Mouse (Mus musculus) layer of hippocampus, adult 18-20 months (tissue): Measurements from ENCODE around the gene Nxn. TPM values are rescaled to one million over a fixed set of nuclear protein-coding genes. Genes with fewer than 3 reads are reported as not detected.

Experiments
- DNase-seq, 2 experiments: peaks; one replicate each; pipeline ENCODE4 v3.0.0; 2022; ENCODE audit warnings: low spot score in 2 of 2
- total RNA-seq, 2 experiments: library from RNA; stranded (reverse); gene quantifications; 2 replicates each; pipeline ENCODE4 v1.2.3; 2021

Nxn gene
- total RNA-seq, 2 experiments from 2014 or later, result 10.1 to 12.4 TPM

DNA sequence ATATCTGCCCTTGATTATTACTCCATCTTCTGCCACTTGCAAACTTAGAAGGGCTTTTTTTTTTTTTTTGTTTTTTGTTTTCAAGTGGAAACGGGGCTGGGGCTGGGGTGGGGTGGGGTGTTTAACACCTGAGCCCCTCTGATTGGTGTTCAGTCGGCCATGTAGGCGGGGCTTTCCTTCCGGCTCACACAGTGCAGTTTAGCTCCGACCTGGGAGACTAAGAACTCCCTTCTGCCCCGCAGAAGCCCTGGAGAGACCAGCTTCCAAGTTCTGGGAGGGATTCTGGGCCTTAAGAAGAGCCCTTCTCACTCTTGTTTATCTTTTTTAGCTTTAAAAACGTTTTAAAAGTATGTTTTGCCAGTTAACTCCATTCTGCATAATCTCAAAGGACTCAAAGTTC lies 61.2 kb downstream of the Nxn start:
- no peak for DNase-seq

- DNase-seq, result no peak
Measured at GRCm38 (mm10) chr11:76337236-76337635, 61.7 kb downstream of the Nxn start.

DNA sequence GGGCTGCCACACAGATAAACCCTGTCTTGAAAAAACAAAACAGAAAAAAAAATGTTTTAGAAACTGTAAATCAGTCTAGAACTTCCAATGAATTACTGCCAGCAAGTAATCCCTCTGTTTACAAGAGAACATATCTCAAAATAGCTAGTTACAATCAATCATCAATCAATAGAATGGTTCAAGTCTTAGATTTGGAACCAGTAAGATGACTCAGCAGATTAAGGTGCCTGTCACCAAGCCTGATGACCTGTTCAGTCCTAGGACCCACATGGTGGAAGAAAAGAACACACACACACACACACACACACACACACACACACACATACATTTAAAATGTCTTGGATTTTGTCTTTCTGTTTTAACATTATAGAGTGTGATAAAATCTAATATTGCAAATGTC lies 62.7 kb downstream of the Nxn start:
- DNase-seq, result no peak

- no peak for DNase-seq
Measured at GRCm38 (mm10) chr11:76334966-76335365, 64.0 kb downstream of the Nxn start.

GRCm38 (mm10) chr11:76332240-76332639 lies 66.7 kb downstream of the Nxn start:
- no peak for DNase-seq

DNA sequence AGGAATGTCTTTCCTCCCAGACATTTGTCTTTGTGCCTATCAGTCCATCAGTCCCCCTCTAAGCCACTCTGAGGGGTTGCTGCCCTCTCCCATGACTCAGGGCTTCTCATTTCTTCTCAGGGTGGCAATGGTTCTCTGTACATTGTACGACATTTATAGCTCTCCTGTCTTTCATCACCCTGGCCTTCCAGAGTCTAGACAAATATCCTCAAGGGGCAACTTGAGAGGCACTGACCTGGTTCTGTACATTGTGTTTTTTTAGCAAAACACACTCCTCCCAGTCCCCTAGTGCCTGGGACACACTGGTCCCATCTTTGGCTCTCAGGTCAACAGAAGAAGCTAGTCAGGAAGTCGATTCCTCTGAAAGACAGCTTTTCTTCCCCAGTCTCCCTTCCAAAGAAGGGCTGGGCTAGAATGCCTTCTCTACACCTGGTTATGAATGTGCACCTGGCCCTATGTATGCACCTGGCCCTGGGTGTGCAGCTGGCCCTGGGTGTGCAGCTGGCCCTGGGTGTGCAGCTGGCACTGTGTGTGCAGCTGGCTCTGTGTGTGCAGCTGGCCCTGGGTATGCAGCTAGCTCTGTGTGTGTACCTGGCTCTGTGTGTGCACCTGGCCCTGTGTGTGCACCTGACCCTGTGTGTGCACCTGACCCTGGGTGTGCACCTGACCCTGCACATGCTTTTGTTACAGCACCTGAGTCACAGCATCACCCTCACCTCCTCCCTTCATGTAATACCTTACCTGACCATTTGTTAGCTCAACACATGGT lies 70.2 kb downstream of the Nxn start:
- no peak for DNase-seq

- DNase-seq, result no peak
Measured at GRCm38 (mm10) chr11:76328084-76328483, 70.9 kb downstream of the Nxn start.

DNA sequence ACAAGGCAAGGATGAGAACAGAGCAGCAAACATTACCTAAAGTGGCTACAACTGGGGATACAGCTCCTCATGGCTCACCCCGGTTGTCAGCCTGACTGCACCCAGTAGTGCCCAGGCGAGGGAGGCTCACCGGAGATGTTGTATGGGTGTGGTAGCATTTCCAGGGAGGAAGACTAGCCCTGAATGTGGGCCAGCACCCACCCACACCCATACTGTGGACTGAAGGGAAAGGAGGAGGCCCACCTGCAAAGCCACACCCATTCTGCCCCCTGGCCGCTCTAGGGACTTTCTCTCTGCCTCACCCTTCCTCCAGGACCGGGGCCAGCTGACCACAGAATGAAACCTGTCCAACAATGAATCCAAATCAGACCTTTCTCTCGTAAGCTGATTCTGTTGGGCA lies 72.3 kb downstream of the Nxn start:
- no peak for DNase-seq

DNA sequence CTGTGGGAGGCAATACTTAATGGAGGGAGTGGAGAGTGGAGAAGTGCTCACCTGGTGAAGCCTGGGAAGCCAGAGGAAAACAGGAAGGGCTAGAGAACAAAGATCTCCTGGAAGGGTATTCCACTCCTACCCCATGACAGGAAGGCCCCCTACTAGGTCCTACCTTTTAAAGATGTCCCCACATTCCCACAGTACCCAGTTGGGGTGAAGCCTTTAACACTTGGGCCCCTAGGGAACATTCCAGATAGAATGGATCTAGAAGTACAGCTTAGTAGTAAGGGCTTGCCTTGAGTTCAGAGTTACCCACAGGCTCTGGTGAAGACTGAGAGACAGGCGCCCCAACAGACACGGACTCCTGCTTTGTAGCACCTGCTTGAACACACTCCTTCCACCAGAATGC lies 72.9 kb downstream of the Nxn start:
- no peak for DNase-seq

- DNase-seq, result no peak
Measured at GRCm38 (mm10) chr11:76324801-76325200, 74.1 kb downstream of the Nxn start.

DNA sequence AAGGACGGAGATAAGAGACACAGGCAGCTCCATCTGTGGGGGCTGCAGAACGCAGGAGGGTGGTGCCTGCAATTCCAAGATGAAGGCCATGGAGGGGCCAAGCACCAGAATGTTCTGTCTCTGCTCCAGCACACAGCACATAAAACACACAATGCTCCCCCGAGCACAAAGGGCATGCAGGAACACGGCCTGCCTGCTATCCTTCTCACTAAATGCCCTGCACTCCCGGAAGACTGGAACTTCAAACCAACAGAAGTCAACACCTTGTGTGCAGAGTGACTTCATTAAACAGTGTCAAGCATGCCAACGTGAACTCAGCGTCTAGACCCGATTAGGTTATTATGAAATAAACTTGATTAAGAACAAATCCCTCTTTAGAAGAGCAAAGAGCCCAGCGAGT lies 74.7 kb downstream of the Nxn start:
- no peak for DNase-seq

GRCm38 (mm10) chr11:76322939-76323338 lies 76.0 kb downstream of the Nxn start:
- no peak for DNase-seq

DNA sequence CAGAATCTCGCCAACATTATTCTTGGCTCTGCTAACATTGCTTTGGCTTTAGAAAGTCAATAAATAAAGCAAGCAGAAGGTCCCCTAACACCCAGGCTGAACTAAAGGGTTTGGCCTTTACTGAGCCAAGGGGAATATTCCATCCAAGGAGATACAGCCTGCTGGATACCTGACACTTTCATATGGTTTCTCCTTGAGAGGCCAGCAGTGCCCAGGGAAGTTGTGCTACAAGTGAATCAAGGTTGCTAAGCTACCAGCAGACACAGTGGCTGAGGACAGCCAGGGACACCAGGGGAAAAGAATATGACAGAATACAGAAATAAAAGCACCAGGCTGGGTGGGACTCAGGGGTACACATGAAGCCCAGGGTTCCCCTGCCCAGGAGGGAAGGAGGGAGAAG lies 76.9 kb downstream of the Nxn start:
- DNase-seq, result no peak

DNA sequence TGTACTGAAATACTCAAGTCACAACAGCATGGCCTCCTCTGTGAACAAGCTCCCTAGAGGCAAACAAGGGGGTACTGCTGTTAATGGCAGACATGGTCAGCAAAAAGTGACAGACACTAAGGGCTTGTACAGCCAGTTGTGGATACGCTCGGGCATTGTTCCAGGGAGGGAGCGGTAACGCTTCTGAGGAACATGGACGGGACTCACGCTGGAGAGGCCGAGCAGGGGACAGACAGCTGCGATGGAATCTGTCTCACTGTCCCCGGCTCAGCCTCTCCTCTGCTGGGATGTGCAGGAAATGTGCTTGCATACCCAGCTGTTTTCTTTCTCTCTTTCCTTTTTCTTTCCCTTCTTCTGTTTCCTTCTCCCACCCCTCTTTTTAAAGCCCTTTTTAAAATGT lies 78.5 kb downstream of the Nxn start:
- no peak for DNase-seq

DNA sequence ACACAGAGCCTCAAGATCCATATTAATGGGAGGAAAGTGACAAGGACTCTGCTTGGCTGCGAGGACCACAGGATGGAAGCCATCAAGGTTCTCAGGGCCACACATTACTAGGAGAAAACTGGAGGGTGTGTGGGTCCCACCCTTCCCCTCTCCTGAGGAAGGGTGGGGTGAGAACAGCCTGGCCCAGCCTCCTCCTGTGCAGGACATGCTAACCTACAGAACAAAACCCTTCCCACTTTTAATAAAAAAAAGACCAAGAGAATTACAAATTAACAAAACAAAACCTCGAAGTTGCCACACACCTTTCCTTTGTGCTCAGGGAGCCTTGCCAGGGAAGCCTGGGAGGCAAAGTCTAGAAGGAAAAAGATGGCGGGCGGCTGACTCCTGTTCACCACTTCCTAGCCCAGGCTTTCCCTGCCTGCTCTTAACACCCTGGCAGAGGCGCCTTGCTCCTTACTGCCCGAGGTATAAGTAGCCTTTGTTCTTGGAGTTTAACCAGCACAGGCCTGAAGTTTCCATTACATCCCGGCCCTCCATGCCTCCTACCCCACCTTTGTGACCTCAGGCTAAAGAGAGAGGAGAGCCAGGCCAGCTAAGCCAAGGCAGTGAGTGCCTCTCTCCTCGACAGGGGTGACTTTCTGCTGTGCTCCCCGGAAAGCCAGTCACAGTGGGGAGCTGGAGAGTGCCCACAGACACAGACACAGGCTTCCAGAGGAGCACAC lies 79.1 kb downstream of the Nxn start:
- DNase-seq, result no peak

DNA sequence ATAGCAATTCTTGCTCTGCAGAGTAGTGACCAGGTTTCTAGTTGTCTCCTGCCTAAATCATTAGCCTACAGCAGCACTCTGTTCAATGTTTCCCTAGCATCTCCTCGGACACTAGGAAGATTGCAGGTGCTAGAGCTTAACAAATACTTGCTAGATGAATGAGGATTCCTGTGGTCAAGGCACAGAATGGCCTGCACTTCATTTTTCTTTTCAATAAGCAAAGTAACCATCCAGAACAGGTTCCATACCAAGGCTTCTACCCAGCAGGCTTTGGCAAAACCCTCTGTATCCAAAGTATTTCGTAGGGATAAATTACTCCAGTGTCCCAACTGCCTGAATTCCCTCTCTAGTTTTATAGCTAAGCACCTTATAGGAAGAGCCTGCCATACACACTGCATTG lies 81.0 kb downstream of the Nxn start:
- DNase-seq, result no peak

DNA sequence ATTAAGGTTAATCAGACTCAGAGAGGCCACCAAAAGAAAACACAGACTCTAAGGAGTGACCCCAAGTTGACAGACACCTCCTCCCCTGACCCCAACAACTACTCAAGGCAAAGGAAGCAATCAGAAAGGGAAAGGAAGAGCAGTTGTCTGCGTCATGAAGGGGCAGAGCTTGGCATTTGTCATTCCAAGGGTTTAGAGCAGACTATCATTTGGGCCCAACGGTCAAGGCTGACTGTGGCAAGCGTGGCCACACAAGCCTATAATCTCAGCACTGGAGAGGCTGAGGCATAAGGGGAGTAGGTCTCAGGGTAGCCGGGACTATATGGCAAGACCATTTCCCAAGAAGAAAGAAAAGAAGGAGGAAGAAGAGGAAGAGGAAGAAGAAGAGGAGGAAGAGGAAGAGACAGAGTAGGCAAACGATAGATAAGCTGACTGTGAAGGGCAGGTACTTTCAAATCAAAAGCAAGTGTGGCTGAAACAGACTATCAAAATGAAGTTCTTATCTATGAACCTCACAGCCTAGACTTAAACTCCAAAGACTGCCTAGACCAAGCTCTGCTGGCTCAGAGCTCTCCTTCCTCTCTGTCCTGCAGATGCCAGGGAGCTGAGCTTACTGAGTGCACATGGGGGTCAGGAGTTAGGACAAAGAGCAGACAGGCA lies 83.0 kb downstream of the Nxn start:
- DNase-seq, result no peak

DNA sequence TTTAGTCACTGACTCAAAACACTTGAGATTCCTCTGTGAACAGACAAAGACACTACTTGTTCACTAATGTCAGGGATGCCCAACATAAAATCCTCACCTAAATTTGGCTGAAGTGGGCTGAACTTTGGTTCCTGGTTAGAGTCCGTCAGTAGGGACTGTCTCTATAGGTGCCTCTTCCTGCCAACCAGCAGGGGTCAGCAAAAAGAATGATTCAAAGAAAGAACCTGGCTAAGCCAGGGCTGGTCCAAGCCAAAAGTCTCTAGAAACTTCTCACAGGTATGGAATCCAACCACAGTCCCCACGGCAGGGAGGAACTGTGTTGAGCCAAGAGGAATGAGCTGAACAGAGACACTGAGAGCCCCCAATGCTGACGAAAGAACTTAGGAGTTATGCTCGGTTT lies 84.2 kb downstream of the Nxn start:
- DNase-seq, result no peak

GRCm38 (mm10) chr11:76314140-76314539 lies 84.8 kb downstream of the Nxn start:
- DNase-seq, result no peak

- no peak for DNase-seq
Measured at GRCm38 (mm10) chr11:76312805-76313204, 86.1 kb downstream of the Nxn start.

DNA sequence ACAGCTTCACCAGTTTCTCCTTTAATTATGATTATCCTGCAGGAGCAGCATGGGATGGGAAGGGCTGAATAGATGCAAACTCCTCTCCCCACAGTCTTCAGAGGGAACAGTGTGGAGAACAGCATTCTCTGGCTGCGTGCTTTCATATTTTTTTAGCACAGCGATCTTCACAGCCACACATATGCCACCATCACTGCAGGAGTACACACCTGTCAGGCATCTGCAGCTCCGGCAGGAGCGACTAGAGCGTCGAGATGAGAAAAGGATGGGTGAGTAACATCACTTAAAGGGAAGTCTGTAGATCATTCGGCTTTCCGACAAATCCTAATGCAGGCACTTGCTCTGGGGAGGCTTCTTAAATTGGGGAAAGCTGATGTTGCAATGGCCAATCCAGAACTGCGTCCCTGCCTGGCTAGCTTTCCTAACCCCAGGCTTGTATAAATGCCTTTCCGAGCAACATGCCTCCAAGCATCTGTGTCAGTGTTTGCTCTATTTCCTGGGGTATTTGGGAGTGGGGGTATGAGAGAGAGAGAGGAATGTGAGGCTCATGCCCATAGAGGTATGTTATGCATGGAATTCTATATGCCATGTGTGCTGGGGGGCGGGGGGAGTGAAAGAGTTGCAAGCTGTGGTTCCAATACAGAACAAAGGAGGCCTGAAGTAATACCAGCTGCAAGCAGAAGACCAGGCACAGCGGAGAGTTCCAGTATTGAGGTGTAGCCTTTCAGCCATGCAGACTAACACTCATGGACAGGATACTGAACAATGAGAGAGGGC lies 87.5 kb downstream of the Nxn start:
- no peak for DNase-seq

GRCm38 (mm10) chr11:76309868-76310267 lies 89.1 kb downstream of the Nxn start:
- no peak for DNase-seq
